Mouse (Mus musculus) MEL (cell line): ENCODE results near the gene Fxyd2. TPM values are rescaled to one million over a fixed set of nuclear protein-coding genes. Genes with fewer than 3 reads are reported as not detected.
A peak's percentile ranks its signal among the peaks of the same experiment; 100 is the strongest.

Source experiments
- DNase-seq: peaks from one replicate; pipeline ENCODE4 v3.0.0; 2011; ENCODE audit warnings: low read depth, low spot score
- H3K27ac ChIP-seq: 2 replicates; pipeline ENCODE4 v1.5.1; 2012; ENCODE audit warnings: low read depth, mild to moderate bottlenecking, control low read depth, low read length, moderate library complexity; ENCODE audit not compliant: control insufficient read depth
- H3K27me3 ChIP-seq, 2 experiments: fragments of 150-350 bp in 1 of 2; sonication (generic) in 1 of 2; 2 replicates each; pipeline ENCODE4 v1.6.1; 2012; ENCODE audit warnings: low read length in 2 of 2, mild to moderate bottlenecking in 2 of 2, improper control_type of control experiment in 1 of 2, moderate library complexity in 1 of 2; ENCODE audit not compliant: insufficient read depth in 2 of 2, control insufficient read depth in 1 of 2
- H3K36me3 ChIP-seq, 2 experiments: 2 replicates each; pipeline ENCODE4 v1.6.1; 2012 to 2014; ENCODE audit warnings: low read length in 2 of 2, improper control_type of control experiment in 1 of 2, inconsistent platforms in 1 of 2, mild to moderate bottlenecking in 1 of 2; ENCODE audit not compliant: insufficient read depth in 2 of 2, control insufficient read depth in 1 of 2
- H3K4me1 ChIP-seq, 2 experiments: fragments of 150-350 bp in 1 of 2; sonication (generic) in 1 of 2; 2 replicates each; pipeline ENCODE4 v1.6.1; 2012; ENCODE audit warnings: low read length in 2 of 2, improper control_type of control experiment in 1 of 2, mild to moderate bottlenecking in 1 of 2; ENCODE audit not compliant: insufficient read depth in 2 of 2, control insufficient read depth in 1 of 2
- H3K4me3 ChIP-seq, 2 experiments: fragments of 150-350 bp in 1 of 2; sonication (generic) in 1 of 2; 2 replicates each; pipeline ENCODE4 v1.5.1; 2012; ENCODE audit warnings: low read depth in 2 of 2, low read length in 2 of 2, mild to moderate bottlenecking in 2 of 2, moderate library complexity in 2 of 2, control low read depth in 1 of 2, improper control_type of control experiment in 1 of 2; ENCODE audit not compliant: control insufficient read depth in 1 of 2, insufficient read depth in 1 of 2
- H3K79me2 ChIP-seq: 2 replicates; pipeline ENCODE4 v1.6.1; 2012; ENCODE audit warnings: mild to moderate bottlenecking, low read length, moderate library complexity; ENCODE audit not compliant: control insufficient read depth, poor library complexity, insufficient read depth
- H3K9ac ChIP-seq: 2 replicates; pipeline ENCODE4 v1.6.1; 2012; ENCODE audit warnings: low read depth, mild to moderate bottlenecking, control low read depth, low read length, moderate library complexity; ENCODE audit not compliant: control insufficient read depth, poor library complexity, severe bottlenecking
- H3K9me3 ChIP-seq: fragments of 150-350 bp; sonication (generic); replicated peaks from 2 replicates; pipeline ENCODE4 v1.6.1; 2012; ENCODE audit warnings: mild to moderate bottlenecking, low read length, improper control_type of control experiment, moderate library complexity; ENCODE audit not compliant: insufficient read depth
- BHLHE40 ChIP-seq: IDR thresholded peaks from 2 replicates; pipeline ENCODE4 v1.6.1; 2012; ENCODE audit warnings: low read depth, mild to moderate bottlenecking, inconsistent platforms, low read length, improper control_type of control experiment, borderline replicate concordance
- CHD1 ChIP-seq: IDR thresholded peaks from 2 replicates; pipeline ENCODE4 v1.6.1; 2012; ENCODE audit warnings: low read depth, mild to moderate bottlenecking, inconsistent platforms, low read length, improper control_type of control experiment
- CTCF ChIP-seq, 3 experiments: IDR thresholded peaks in 2 of 3; conservative IDR thresholded peaks in 1 of 3; 2 replicates each; pipeline ENCODE4 v1.5.1; 2011 to 2012; ENCODE audit warnings: low read length in 3 of 3, low read depth in 2 of 3, mild to moderate bottlenecking in 2 of 3, improper control_type of control experiment in 1 of 3, inconsistent platforms in 1 of 3, mixed read lengths in 1 of 3, moderate library complexity in 1 of 3; ENCODE audit not compliant: control insufficient read depth in 1 of 3, insufficient read depth in 1 of 3, poor library complexity in 1 of 3, severe bottlenecking in 1 of 3
- E2F4 ChIP-seq: IDR thresholded peaks from 2 replicates; pipeline ENCODE4 v1.6.1; 2011; ENCODE audit warnings: low read depth, low read length, improper control_type of control experiment, borderline replicate concordance
- EP300 ChIP-seq, 2 experiments: IDR thresholded peaks; 2 replicates each; pipeline ENCODE4 v1.6.1; 2011; ENCODE audit warnings: improper control_type of control experiment in 2 of 2, low read length in 2 of 2, low read depth in 1 of 2, mild to moderate bottlenecking in 1 of 2
- ETS1 ChIP-seq: IDR thresholded peaks from 2 replicates; pipeline ENCODE4 v1.6.1; 2012; ENCODE audit warnings: low read depth, mild to moderate bottlenecking, inconsistent platforms, low read length, improper control_type of control experiment, moderate library complexity
- HCFC1 ChIP-seq: IDR thresholded peaks from 2 replicates; pipeline ENCODE4 v1.6.1; 2012; ENCODE audit warnings: low read depth, mild to moderate bottlenecking, inconsistent platforms, low read length, improper control_type of control experiment, moderate library complexity
- MAX ChIP-seq: IDR thresholded peaks from 2 replicates; pipeline ENCODE4 v1.6.1; 2011; ENCODE audit warnings: low read length, improper control_type of control experiment
- MAZ ChIP-seq: IDR thresholded peaks from 2 replicates; pipeline ENCODE4 v1.6.1; 2012; ENCODE audit warnings: low read depth, mild to moderate bottlenecking, inconsistent platforms, low read length, improper control_type of control experiment
- MEF2A ChIP-seq: IDR thresholded peaks from 2 replicates; pipeline ENCODE4 v1.6.1; 2014; ENCODE audit warnings: low read depth, mild to moderate bottlenecking, inconsistent platforms, low read length, improper control_type of control experiment; ENCODE audit not compliant: poor library complexity, insufficient replicate concordance, severe bottlenecking; ENCODE audit errors: extremely low read depth
- MXI1 ChIP-seq: IDR thresholded peaks from 2 replicates; pipeline ENCODE4 v1.6.1; 2011; ENCODE audit warnings: mild to moderate bottlenecking, low read depth, low read length, improper control_type of control experiment
- MYC ChIP-seq: IDR thresholded peaks from 2 replicates; pipeline ENCODE4 v1.6.1; 2011; ENCODE audit warnings: low read depth, mild to moderate bottlenecking, low read length, improper control_type of control experiment, moderate library complexity
- NRF1 ChIP-seq: IDR thresholded peaks from 2 replicates; pipeline ENCODE4 v1.6.1; 2014; ENCODE audit warnings: low read depth, mild to moderate bottlenecking, inconsistent platforms, low read length, improper control_type of control experiment, moderate library complexity; ENCODE audit not compliant: poor library complexity, insufficient read depth, severe bottlenecking
- POLR2AphosphoS2 ChIP-seq: IDR thresholded peaks from 2 replicates; pipeline ENCODE4 v1.6.1; 2011; ENCODE audit warnings: low read length, improper control_type of control experiment
- POLR2AphosphoS5 ChIP-seq: IDR thresholded peaks from 2 replicates; pipeline ENCODE4 v1.6.1; 2012; ENCODE audit warnings: low read depth, borderline replicate concordance, mild to moderate bottlenecking, inconsistent platforms, low read length, moderate library complexity, mixed read lengths
- RAD21 ChIP-seq: IDR thresholded peaks from 2 replicates; pipeline ENCODE4 v1.6.1; 2011; ENCODE audit warnings: mild to moderate bottlenecking, low read depth, low read length, improper control_type of control experiment
- SMC3 ChIP-seq: IDR thresholded peaks from 2 replicates; pipeline ENCODE4 v1.6.1; 2011; ENCODE audit warnings: low read depth, low read length, improper control_type of control experiment
- TAL1 ChIP-seq: IDR thresholded peaks from 2 replicates; pipeline ENCODE4 v1.6.1; 2012; ENCODE audit warnings: mild to moderate bottlenecking, inconsistent platforms, low read length, moderate library complexity, mixed read lengths
- UBTF ChIP-seq: IDR thresholded peaks from 2 replicates; pipeline ENCODE4 v1.6.1; 2012; ENCODE audit warnings: low read depth, mild to moderate bottlenecking, inconsistent platforms, low read length, improper control_type of control experiment, moderate library complexity, borderline replicate concordance; ENCODE audit not compliant: insufficient read depth
- USF1 ChIP-seq: IDR thresholded peaks from 2 replicates; pipeline ENCODE4 v1.6.1; 2014; ENCODE audit warnings: low read depth, mild to moderate bottlenecking, inconsistent platforms, low read length, improper control_type of control experiment, moderate library complexity
- ZC3H11A ChIP-seq: IDR thresholded peaks from 2 replicates; pipeline ENCODE4 v1.6.1; 2012; ENCODE audit warnings: low read depth, mild to moderate bottlenecking, inconsistent platforms, low read length, improper control_type of control experiment
- ZKSCAN1 ChIP-seq: IDR thresholded peaks from 2 replicates; pipeline ENCODE4 v1.6.1; 2012; ENCODE audit warnings: low read depth, mild to moderate bottlenecking, inconsistent platforms, low read length, improper control_type of control experiment, moderate library complexity
- ZMIZ1 ChIP-seq: IDR thresholded peaks from 2 replicates; pipeline ENCODE4 v1.6.1; 2012; ENCODE audit warnings: low read depth, mild to moderate bottlenecking, inconsistent platforms, low read length, improper control_type of control experiment, moderate library complexity
- ZNF384 ChIP-seq: IDR thresholded peaks from 2 replicates; pipeline ENCODE4 v1.6.1; 2012; ENCODE audit warnings: low read depth, mild to moderate bottlenecking, inconsistent platforms, low read length, improper control_type of control experiment
- polyA plus RNA-seq, 2 experiments: library from polyadenylated mRNA; stranded (reverse) in 1 of 2; unstranded in 1 of 2; fragments of >175 nt in 1 of 2; fragments of >200 nt in 1 of 2; gene quantifications; 2 replicates each; pipeline versions ENCODE4 v1.2.1 to v1.2.4; 2012; ENCODE audit warnings: low replicate concordance in 2 of 2, low read depth in 1 of 2; ENCODE audit not compliant: insufficient read length in 2 of 2, insufficient read depth in 1 of 2, missing spikeins in 1 of 2
- total RNA-seq: library from RNA; depleted of rRNA; stranded (reverse); fragments of 300-350 nt; gene quantifications from 2 replicates; pipeline ENCODE4 v1.2.3, GENCODE M21; 2012

The Fxyd2 gene
- total and polyA plus RNA-seq, 3 experiments: not detected

DNA sequence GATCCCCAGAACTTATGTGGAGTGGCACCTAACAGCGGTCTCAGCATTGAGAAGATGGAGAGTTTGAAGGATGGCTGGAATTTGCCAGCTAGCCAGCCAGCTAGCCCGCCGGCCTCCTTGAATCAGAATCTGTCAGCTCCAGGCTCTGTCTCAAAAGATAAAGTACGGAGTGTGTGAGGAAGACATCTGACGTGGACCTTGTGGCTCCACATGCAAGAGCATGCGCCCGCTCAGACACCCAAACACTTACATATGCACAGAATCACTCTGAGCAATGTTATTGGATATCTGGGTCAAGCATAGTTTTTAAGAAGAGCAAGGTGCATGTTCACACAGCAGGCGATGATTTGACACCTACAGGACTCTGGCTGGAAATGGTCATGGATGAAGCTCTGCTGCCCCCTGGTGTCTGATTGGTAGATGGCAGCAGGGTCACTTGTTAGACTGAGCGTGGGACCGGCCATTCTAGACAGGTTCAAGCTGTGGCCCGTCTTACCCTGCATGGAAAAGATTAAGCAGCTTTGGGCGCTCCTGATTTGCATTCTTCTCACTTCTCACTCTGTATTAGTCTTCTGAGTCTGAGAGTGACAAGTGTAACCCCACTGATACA lies 11.0 kb upstream of the Fxyd2 start:
- no peaks in the 10 kb centered on the region; a peak in 1 of 4 replicates for H3K4me1 ChIP-seq
- no peaks in the 10 kb centered on the region for H3K79me2 ChIP-seq
- H3K9ac ChIP-seq: no peak overlapping the region
- H3K4me3 ChIP-seq: no peak overlapping the region
- DNase-seq: peak; percentile 83
- H3K27ac ChIP-seq: no peak overlapping the region
- no peak for TF ChIP-seq UBTF
- TF ChIP-seq SMC3: peak; percentile 96
- TF ChIP-seq ZMIZ1: no peak
- TF ChIP-seq ZKSCAN1: no peak
- peak; percentile 92 to 95 (median 95) for TF ChIP-seq CTCF (IDR thresholded peaks at IDR 0.05 in 2 of 3, conservative IDR thresholded peaks at IDR 0.05 in 1 of 3; ENCODE audit: control insufficient read depth in 1 of 3, insufficient read depth in 1 of 3, low read depth in 2 of 3, low read length in 3 of 3, poor library complexity in 1 of 3, severe bottlenecking in 1 of 3)
- no peak for TF ChIP-seq ZNF384
- TF ChIP-seq MXI1: no peak
- no peak for TF ChIP-seq MYC
- no peak for TF ChIP-seq HCFC1
- peak; percentile 96 for TF ChIP-seq ZC3H11A
- TF ChIP-seq USF1: no peak
- TF ChIP-seq RAD21: peak; percentile 98
- H3K27me3 ChIP-seq: no peaks in the 10 kb centered on the region; a peak in 1 of 4 replicates
- 0 out of 4 replicates have a peak, but pooled peaks cover 0 to 2% of the 10 kb centered on the region in 2 experiments for H3K36me3 ChIP-seq
- H3K9me3 ChIP-seq: no peaks in the 10 kb centered on the region

DNA sequence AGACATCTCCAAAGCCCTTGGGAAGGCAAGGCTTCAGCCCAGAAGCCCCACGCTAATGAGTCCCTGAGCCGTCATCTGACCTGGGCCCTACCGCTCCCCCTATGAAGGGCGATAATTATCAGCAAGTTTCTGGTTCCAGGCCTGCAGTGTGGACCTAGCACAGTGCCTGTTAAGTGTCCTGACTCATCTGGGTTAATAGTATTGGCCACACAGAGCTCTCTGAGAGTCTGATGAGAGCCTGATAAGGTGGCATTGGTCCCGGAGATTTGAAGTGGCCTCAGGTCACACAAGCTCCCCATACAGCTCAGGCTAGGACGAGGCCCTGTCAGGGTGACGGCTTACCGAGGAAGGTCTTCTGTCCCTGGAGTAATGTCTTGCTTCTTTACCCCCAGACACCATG lies 9.9 kb upstream of the Fxyd2 start:
- Histone ChIP-seq H3K36me3 (0 out of 4 replicates have a peak, but pooled peaks cover 0 to 2% of the 10 kb centered on the region in 2 experiments), H3K4me3 (no peak overlapping the region), H3K9me3 (no peaks in the 10 kb centered on the region), H3K27me3 (no peaks in the 10 kb centered on the region; a peak in 1 of 4 replicates), H3K27ac (no peak overlapping the region), H3K9ac (no peak overlapping the region), H3K4me1 (no peaks in the 10 kb centered on the region; a peak in 1 of 4 replicates), H3K79me2 (no peaks in the 10 kb centered on the region)
- no peak for DNase-seq
- TF ChIP-seq E2F4 (no peak), ETS1 (no peak), CHD1 (no peak), ZC3H11A (no peak), TAL1 (no peak), EP300 (IDR thresholded peaks at IDR 0.05; ENCODE audit: low read depth in 1 of 2, low read length in 2 of 2) (no peak), SMC3 (no peak), MEF2A (no peak), BHLHE40 (no peak), ZMIZ1 (no peak), NRF1 (no peak), POLR2AphosphoS5 (no peak), MAX (no peak), MAZ (no peak), POLR2AphosphoS2 (no peak), USF1 (no peak)
